Mouse (Mus musculus) MEL (cell line): ENCODE data around the gene Grwd1. TPM values are rescaled to one million over a fixed set of nuclear protein-coding genes. Genes with fewer than 3 reads are reported as not detected.

Source experiments
- DNase-seq: peaks from one replicate; pipeline ENCODE4 v3.0.0; 2011; ENCODE audit warnings: low read depth, low spot score
- H3K27ac ChIP-seq: 2 replicates; pipeline ENCODE4 v1.5.1; 2012; ENCODE audit warnings: low read depth, mild to moderate bottlenecking, control low read depth, low read length, moderate library complexity; ENCODE audit not compliant: control insufficient read depth
- H3K27me3 ChIP-seq, 2 experiments: fragments of 150-350 bp in 1 of 2; sonication (generic) in 1 of 2; 2 replicates each; pipeline ENCODE4 v1.6.1; 2012; ENCODE audit warnings: low read length in 2 of 2, mild to moderate bottlenecking in 2 of 2, improper control_type of control experiment in 1 of 2, moderate library complexity in 1 of 2; ENCODE audit not compliant: insufficient read depth in 2 of 2, control insufficient read depth in 1 of 2
- H3K36me3 ChIP-seq, 2 experiments: 2 replicates each; pipeline ENCODE4 v1.6.1; 2012 to 2014; ENCODE audit warnings: low read length in 2 of 2, improper control_type of control experiment in 1 of 2, inconsistent platforms in 1 of 2, mild to moderate bottlenecking in 1 of 2; ENCODE audit not compliant: insufficient read depth in 2 of 2, control insufficient read depth in 1 of 2
- H3K4me1 ChIP-seq, 2 experiments: fragments of 150-350 bp in 1 of 2; sonication (generic) in 1 of 2; 2 replicates each; pipeline ENCODE4 v1.6.1; 2012; ENCODE audit warnings: low read length in 2 of 2, improper control_type of control experiment in 1 of 2, mild to moderate bottlenecking in 1 of 2; ENCODE audit not compliant: insufficient read depth in 2 of 2, control insufficient read depth in 1 of 2
- H3K4me3 ChIP-seq, 2 experiments: fragments of 150-350 bp in 1 of 2; sonication (generic) in 1 of 2; 2 replicates each; pipeline ENCODE4 v1.5.1; 2012; ENCODE audit warnings: low read depth in 2 of 2, low read length in 2 of 2, mild to moderate bottlenecking in 2 of 2, moderate library complexity in 2 of 2, control low read depth in 1 of 2, improper control_type of control experiment in 1 of 2; ENCODE audit not compliant: control insufficient read depth in 1 of 2, insufficient read depth in 1 of 2
- H3K79me2 ChIP-seq: 2 replicates; pipeline ENCODE4 v1.6.1; 2012; ENCODE audit warnings: mild to moderate bottlenecking, low read length, moderate library complexity; ENCODE audit not compliant: control insufficient read depth, poor library complexity, insufficient read depth
- H3K9ac ChIP-seq: 2 replicates; pipeline ENCODE4 v1.6.1; 2012; ENCODE audit warnings: low read depth, mild to moderate bottlenecking, control low read depth, low read length, moderate library complexity; ENCODE audit not compliant: control insufficient read depth, poor library complexity, severe bottlenecking
- H3K9me3 ChIP-seq: fragments of 150-350 bp; sonication (generic); replicated peaks from 2 replicates; pipeline ENCODE4 v1.6.1; 2012; ENCODE audit warnings: mild to moderate bottlenecking, low read length, improper control_type of control experiment, moderate library complexity; ENCODE audit not compliant: insufficient read depth
- BHLHE40 ChIP-seq: IDR thresholded peaks from 2 replicates; pipeline ENCODE4 v1.6.1; 2012; ENCODE audit warnings: low read depth, mild to moderate bottlenecking, inconsistent platforms, low read length, improper control_type of control experiment, borderline replicate concordance
- CHD1 ChIP-seq: IDR thresholded peaks from 2 replicates; pipeline ENCODE4 v1.6.1; 2012; ENCODE audit warnings: low read depth, mild to moderate bottlenecking, inconsistent platforms, low read length, improper control_type of control experiment
- CHD2 ChIP-seq: IDR thresholded peaks from 2 replicates; pipeline ENCODE4 v1.6.1; 2011; ENCODE audit warnings: low read length, improper control_type of control experiment
- CTCF ChIP-seq, 3 experiments: IDR thresholded peaks in 2 of 3; conservative IDR thresholded peaks in 1 of 3; 2 replicates each; pipeline ENCODE4 v1.5.1; 2011 to 2012; ENCODE audit warnings: low read length in 3 of 3, low read depth in 2 of 3, mild to moderate bottlenecking in 2 of 3, improper control_type of control experiment in 1 of 3, inconsistent platforms in 1 of 3, mixed read lengths in 1 of 3, moderate library complexity in 1 of 3; ENCODE audit not compliant: control insufficient read depth in 1 of 3, insufficient read depth in 1 of 3, poor library complexity in 1 of 3, severe bottlenecking in 1 of 3
- ELF1 ChIP-seq: IDR thresholded peaks from 2 replicates; pipeline ENCODE4 v1.6.1; 2014; ENCODE audit warnings: low read depth, mild to moderate bottlenecking, inconsistent platforms, low read length, improper control_type of control experiment, moderate library complexity
- GABPA ChIP-seq: IDR thresholded peaks from 2 replicates; pipeline ENCODE4 v1.6.1; 2012; ENCODE audit warnings: low read depth, mild to moderate bottlenecking, inconsistent platforms, low read length, improper control_type of control experiment, moderate library complexity
- GATA1 ChIP-seq: IDR thresholded peaks from 2 replicates; pipeline ENCODE4 v1.6.1; 2011; ENCODE audit warnings: low read depth, low read length, improper control_type of control experiment
- JUND ChIP-seq: IDR thresholded peaks from 2 replicates; pipeline ENCODE4 v1.6.1; 2011; ENCODE audit warnings: low read depth, mild to moderate bottlenecking, improper control_type of control experiment, low read length
- KAT2A ChIP-seq: conservative IDR thresholded peaks from 2 replicates; pipeline ENCODE4 v1.6.1; 2012; ENCODE audit warnings: low read depth, low read length, improper control_type of control experiment, inconsistent platforms
- MAZ ChIP-seq: IDR thresholded peaks from 2 replicates; pipeline ENCODE4 v1.6.1; 2012; ENCODE audit warnings: low read depth, mild to moderate bottlenecking, inconsistent platforms, low read length, improper control_type of control experiment
- MEF2A ChIP-seq: IDR thresholded peaks from 2 replicates; pipeline ENCODE4 v1.6.1; 2014; ENCODE audit warnings: low read depth, mild to moderate bottlenecking, inconsistent platforms, low read length, improper control_type of control experiment; ENCODE audit not compliant: poor library complexity, insufficient replicate concordance, severe bottlenecking; ENCODE audit errors: extremely low read depth
- MXI1 ChIP-seq: IDR thresholded peaks from 2 replicates; pipeline ENCODE4 v1.6.1; 2011; ENCODE audit warnings: mild to moderate bottlenecking, low read depth, low read length, improper control_type of control experiment
- MYB ChIP-seq: IDR thresholded peaks from 2 replicates; pipeline ENCODE4 v1.6.1; 2011; ENCODE audit warnings: mild to moderate bottlenecking, low read depth, low read length, improper control_type of control experiment
- NELFE ChIP-seq: IDR thresholded peaks from 2 replicates; pipeline ENCODE4 v1.6.1; 2011; ENCODE audit warnings: low read depth, low read length, improper control_type of control experiment
- NRF1 ChIP-seq: IDR thresholded peaks from 2 replicates; pipeline ENCODE4 v1.6.1; 2014; ENCODE audit warnings: low read depth, mild to moderate bottlenecking, inconsistent platforms, low read length, improper control_type of control experiment, moderate library complexity; ENCODE audit not compliant: poor library complexity, insufficient read depth, severe bottlenecking
- POLR2A ChIP-seq, 2 experiments: IDR thresholded peaks; 2 replicates each; pipeline ENCODE4 v1.6.1; 2011 to 2012; ENCODE audit warnings: low read length in 2 of 2, mild to moderate bottlenecking in 2 of 2, control low read depth in 1 of 2, improper control_type of control experiment in 1 of 2, low read depth in 1 of 2, moderate library complexity in 1 of 2; ENCODE audit not compliant: control insufficient read depth in 1 of 2, insufficient read depth in 1 of 2, poor library complexity in 1 of 2
- POLR2AphosphoS5 ChIP-seq: IDR thresholded peaks from 2 replicates; pipeline ENCODE4 v1.6.1; 2012; ENCODE audit warnings: low read depth, borderline replicate concordance, mild to moderate bottlenecking, inconsistent platforms, low read length, moderate library complexity, mixed read lengths
- RAD21 ChIP-seq: IDR thresholded peaks from 2 replicates; pipeline ENCODE4 v1.6.1; 2011; ENCODE audit warnings: mild to moderate bottlenecking, low read depth, low read length, improper control_type of control experiment
- RCOR1 ChIP-seq: IDR thresholded peaks from 2 replicates; pipeline ENCODE4 v1.6.1; 2012; ENCODE audit warnings: low read depth, mild to moderate bottlenecking, inconsistent platforms, low read length, improper control_type of control experiment
- SIN3A ChIP-seq: IDR thresholded peaks from 2 replicates; pipeline ENCODE4 v1.6.1; 2012; ENCODE audit warnings: low read length, improper control_type of control experiment, inconsistent platforms
- TCF12 ChIP-seq: IDR thresholded peaks from 2 replicates; pipeline ENCODE4 v1.6.1; 2014; ENCODE audit warnings: low read depth, mild to moderate bottlenecking, inconsistent platforms, low read length, improper control_type of control experiment, moderate library complexity
- USF1 ChIP-seq: IDR thresholded peaks from 2 replicates; pipeline ENCODE4 v1.6.1; 2014; ENCODE audit warnings: low read depth, mild to moderate bottlenecking, inconsistent platforms, low read length, improper control_type of control experiment, moderate library complexity
- USF2 ChIP-seq, 2 experiments: IDR thresholded peaks; 2 replicates each; pipeline ENCODE4 v1.6.1; 2011 to 2012; ENCODE audit warnings: improper control_type of control experiment in 2 of 2, low read length in 2 of 2, borderline replicate concordance in 1 of 2, inconsistent platforms in 1 of 2, low read depth in 1 of 2, mild to moderate bottlenecking in 1 of 2; ENCODE audit not compliant: insufficient read depth in 1 of 2
- ZC3H11A ChIP-seq: IDR thresholded peaks from 2 replicates; pipeline ENCODE4 v1.6.1; 2012; ENCODE audit warnings: low read depth, mild to moderate bottlenecking, inconsistent platforms, low read length, improper control_type of control experiment
- ZKSCAN1 ChIP-seq: IDR thresholded peaks from 2 replicates; pipeline ENCODE4 v1.6.1; 2012; ENCODE audit warnings: low read depth, mild to moderate bottlenecking, inconsistent platforms, low read length, improper control_type of control experiment, moderate library complexity
- polyA plus RNA-seq, 2 experiments: library from polyadenylated mRNA; stranded (reverse) in 1 of 2; unstranded in 1 of 2; fragments of >175 nt in 1 of 2; fragments of >200 nt in 1 of 2; gene quantifications; 2 replicates each; pipeline versions ENCODE4 v1.2.1 to v1.2.4; 2012; ENCODE audit warnings: low replicate concordance in 2 of 2, low read depth in 1 of 2; ENCODE audit not compliant: insufficient read length in 2 of 2, insufficient read depth in 1 of 2, missing spikeins in 1 of 2
- total RNA-seq: library from RNA; depleted of rRNA; stranded (reverse); fragments of 300-350 nt; gene quantifications from 2 replicates; pipeline ENCODE4 v1.2.3, GENCODE M21; 2012

Grwd1 gene
- total and polyA plus RNA-seq, 3 experiments = 82.2 to 173 (median 108) TPM

DNA sequence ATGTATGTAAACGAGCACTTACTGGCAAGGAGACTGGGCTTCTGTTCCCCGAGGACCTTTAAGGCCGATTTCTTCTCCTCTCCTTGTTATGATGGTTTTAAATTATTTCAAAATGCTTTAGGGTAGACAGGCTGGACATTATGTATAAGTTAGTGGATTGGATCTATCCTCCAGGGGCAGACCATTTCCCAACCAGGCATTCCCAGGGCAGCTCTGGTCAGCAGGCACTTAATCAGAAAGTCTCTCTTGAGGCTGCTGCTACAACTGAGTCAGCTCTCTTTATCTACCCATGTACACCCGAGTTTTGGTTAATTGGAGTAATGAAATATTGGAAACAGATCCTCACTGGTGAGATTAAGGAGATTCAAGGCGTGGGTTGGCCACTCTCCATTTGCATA lies 383 bp upstream of the Grwd1 start:
- H3K4me3 ChIP-seq = peak overlapping the region; percentile 91 to 95
- peak overlapping the region; percentile 94 for H3K9ac ChIP-seq
- no peak for TF ChIP-seq KAT2A
- no peak for TF ChIP-seq POLR2A (IDR thresholded peaks at IDR 0.05; ENCODE audit: control insufficient read depth in 1 of 2, insufficient read depth in 1 of 2, low read depth in 1 of 2, low read length in 2 of 2, poor library complexity in 1 of 2)
- TF ChIP-seq NRF1 = no peak
- TF ChIP-seq RCOR1 = no peak
- no peak for TF ChIP-seq RAD21
- TF ChIP-seq CHD2 = no peak
- TF ChIP-seq USF2 (IDR thresholded peaks at IDR 0.05; ENCODE audit: borderline replicate concordance in 1 of 2, insufficient read depth in 1 of 2, low read depth in 1 of 2, low read length in 2 of 2) = no peak
- no peak for TF ChIP-seq GABPA
- no peak for TF ChIP-seq ZKSCAN1
- TF ChIP-seq MYB = no peak
- no peak for TF ChIP-seq USF1
- no peak for TF ChIP-seq GATA1
- TF ChIP-seq CTCF (IDR thresholded peaks at IDR 0.05 in 2 of 3, conservative IDR thresholded peaks at IDR 0.05 in 1 of 3; ENCODE audit: control insufficient read depth in 1 of 3, insufficient read depth in 1 of 3, low read depth in 2 of 3, low read length in 3 of 3, poor library complexity in 1 of 3, severe bottlenecking in 1 of 3) = no peak
- TF ChIP-seq CHD1 = no peak
- no peak for TF ChIP-seq JUND
- TF ChIP-seq BHLHE40 = no peak
- TF ChIP-seq MAZ = no peak
- no peak for TF ChIP-seq ZC3H11A
- peaks cover 2 to 11% of the 10 kb centered on the region in 2 experiments for H3K36me3 ChIP-seq
- peak overlapping the region; percentile 54 for H3K27ac ChIP-seq
- peaks cover 22% of the 10 kb centered on the region for H3K79me2 ChIP-seq
- H3K4me1 ChIP-seq = peaks cover 0 to 14% of the 10 kb centered on the region in 2 experiments; a peak in 3 of 4 replicates
- no peaks in the 10 kb centered on the region for H3K27me3 ChIP-seq
- H3K9me3 ChIP-seq = no peaks in the 10 kb centered on the region
- DNase-seq = peak; percentile 43

DNA sequence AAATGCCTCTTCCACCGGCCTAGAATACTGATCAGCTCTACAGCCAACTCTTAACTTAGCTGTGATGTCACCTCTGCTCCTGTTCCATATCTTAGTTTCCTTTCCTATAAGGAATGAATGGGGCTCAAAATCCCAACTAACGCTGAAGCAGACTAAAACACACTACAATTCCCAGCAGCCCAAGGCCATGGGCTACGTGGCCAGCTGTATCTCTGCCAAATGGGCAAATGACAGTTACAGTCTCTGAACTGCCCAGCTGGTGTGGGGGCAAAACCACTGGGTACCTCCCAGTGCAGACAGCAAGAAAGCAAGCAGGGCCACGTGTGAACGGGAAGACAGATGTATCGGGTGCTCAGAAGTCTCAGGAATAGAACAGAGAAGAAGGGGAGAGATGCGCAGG lies 4.1 kb downstream of the Grwd1 start:
- Histone ChIP-seq H3K27ac (no peak overlapping the region), H3K9me3 (no peaks in the 10 kb centered on the region), H3K9ac (no peak overlapping the region), H3K27me3 (no peaks in the 10 kb centered on the region), H3K36me3 (peaks cover 6 to 11% of the 10 kb centered on the region in 2 experiments), H3K4me1 (peaks cover 0 to 13% of the 10 kb centered on the region in 2 experiments; a peak in 3 of 4 replicates), H3K79me2 (peaks cover 22% of the 10 kb centered on the region), H3K4me3 (no peak overlapping the region)
- TF ChIP-seq JUND = no peak
- TF ChIP-seq SIN3A = no peak
- no peak for TF ChIP-seq TCF12
- no peak for TF ChIP-seq NELFE
- TF ChIP-seq MXI1 = no peak
- TF ChIP-seq CHD2 = no peak
- no peak for TF ChIP-seq NRF1
- no peak for TF ChIP-seq ELF1
- no peak for TF ChIP-seq KAT2A
- TF ChIP-seq MEF2A = no peak
- TF ChIP-seq ZC3H11A = no peak
- no peak for TF ChIP-seq POLR2AphosphoS5
- no peak for TF ChIP-seq RCOR1
- no peak for TF ChIP-seq POLR2A (IDR thresholded peaks at IDR 0.05; ENCODE audit: control insufficient read depth in 1 of 2, insufficient read depth in 1 of 2, low read depth in 1 of 2, low read length in 2 of 2, poor library complexity in 1 of 2)
- no peak for DNase-seq
